ENCODE assay signal across 8 mouse cellular contexts in the genomic region with DNA sequence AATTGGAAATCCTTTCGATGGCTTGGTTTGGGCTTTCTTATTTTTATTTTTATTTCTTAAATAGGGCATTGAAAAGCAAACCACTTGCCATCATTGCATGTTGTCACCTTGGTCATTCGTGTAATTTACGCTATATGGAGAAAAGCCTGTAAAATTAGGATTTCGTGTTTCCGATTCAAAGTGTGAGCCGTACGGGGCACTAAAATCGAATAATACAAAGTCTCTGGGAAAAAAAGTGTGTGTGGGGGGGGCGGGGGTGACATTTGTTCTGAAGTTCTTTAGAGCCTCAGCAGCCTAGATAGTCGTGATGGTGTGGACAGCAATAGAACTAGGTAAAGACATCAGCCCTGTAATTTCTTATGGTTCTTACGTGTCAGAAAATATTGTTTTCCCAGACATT. TPM values are rescaled to one million over a fixed set of nuclear protein-coding genes. Genes with fewer than 3 reads are reported as not detected.
DNase-seq lines count a peak whose midpoint lies in the region; ATAC-seq and TF ChIP-seq lines count a peak whose summit lies in the region.

No protein-coding gene starts in this region.

- no peak for TF ChIP-seq EP300 in heart, postnatal 0 days (IDR thresholded peaks at IDR 0.05; ENCODE audit: low read depth)

- H3K36me3 ChIP-seq in heart, embryonic 10.5 days = 0 out of 2 replicates have a peak, but pooled peaks cover 2% of the 10 kb centered on the region
- peaks cover 2% of the 10 kb centered on the region; the same call in 1 of the 2 replicates for H3K36me3 ChIP-seq in E14TG2a.4 (ENCODE audit: insufficient read depth, low read length)
- no peaks in the 10 kb centered on the region for H3K36me3 ChIP-seq in heart, postnatal 0 days (replicated peaks; ENCODE audit: control insufficient read depth, insufficient read depth, low read length)

- H3K27ac ChIP-seq in heart, embryonic 10.5 days = peak overlapping the region; percentile 99
- H3K27ac ChIP-seq in heart, postnatal 0 days (ENCODE audit: low read depth) = peak overlapping the region; percentile 93

- H3K9ac ChIP-seq in heart, postnatal 0 days (replicated peaks; ENCODE audit: low read depth, low read length) = peak overlapping the region; percentile 90

- intact Hi-C loops in heart, postnatal 25 days (cut with DNase I) = loop anchor here (5.0 to 10.0 kb wide), 4 partner anchors 104 to 462 kb away; a partner anchor contains a TSS

- H3K4me2 ChIP-seq in heart, postnatal 0 days (ENCODE audit: low read depth, low read length) = peak overlapping the region; percentile 93

- no peak for DNase-seq in heart, embryonic 10.5 days (ENCODE audit: low spot score)
- no peak for DNase-seq in heart, postnatal 25 days (ENCODE audit: low spot score)
- DNase-seq in heart, postnatal 0 days (ENCODE audit: low spot score) = no peak
- peak; percentile 9 for DNase-seq in mesoderm, embryonic 11.5 days (ENCODE audit: low read depth, low spot score)
- no peak for DNase-seq in right cerebral cortex, postnatal 14 days
- DNase-seq in layer of hippocampus, adult 9-10 months (ENCODE audit: low spot score) = no peak

- no peaks in the 10 kb centered on the region for H3K9me3 ChIP-seq in heart, embryonic 10.5 days
- peaks cover 3% of the 10 kb centered on the region; the same call in 1 of the 2 replicates for H3K9me3 ChIP-seq in E14TG2a.4 (ENCODE audit: low read length)
- no peaks in the 10 kb centered on the region for H3K9me3 ChIP-seq in heart, postnatal 0 days (replicated peaks; ENCODE audit: control insufficient read depth, low read length)

- TF ChIP-seq CTCF in E14TG2a.4 (conservative IDR thresholded peaks at IDR 0.05; ENCODE audit: low read length) = no peak
- no peak for TF ChIP-seq CTCF in heart, postnatal 0 days (IDR thresholded peaks at IDR 0.05; ENCODE audit: low read depth)

- H3K4me3 ChIP-seq in heart, embryonic 10.5 days = peak overlapping the region; percentile 90
- H3K4me3 ChIP-seq in E14TG2a.4 (replicated peaks; ENCODE audit: low read length) = peak overlapping the region; percentile 87
- peak overlapping the region; percentile 93 for H3K4me3 ChIP-seq in heart, postnatal 0 days (ENCODE audit: low read depth, low read length)

- H3K27me3 ChIP-seq in heart, embryonic 10.5 days (ENCODE audit: insufficient read depth, poor library complexity, severe bottlenecking) = no peaks in the 10 kb centered on the region
- H3K27me3 ChIP-seq in E14TG2a.4 (ENCODE audit: insufficient read depth, low read length) = no peaks in the 10 kb centered on the region
- no peaks in the 10 kb centered on the region for H3K27me3 ChIP-seq in heart, postnatal 0 days (ENCODE audit: control insufficient read depth, insufficient read depth, low read length)

- 63% methylated on average over 11 of the region's 11 CpGs for WGBS in heart, embryonic 10.5 days
- 52% methylated on average over 11 of the region's 11 CpGs for WGBS in heart, postnatal 0 days

- ATAC-seq in heart, postnatal 0 days (ENCODE audit: insufficient read depth, low read depth) = no peak
- no peak for ATAC-seq in granulocyte monocyte progenitor cell, adult 5-6 weeks (replicated peaks; ENCODE audit: poor library complexity, severe bottlenecking)

- peaks cover 15% of the 10 kb centered on the region for H3K4me1 ChIP-seq in heart, embryonic 10.5 days
- peaks cover 3% of the 10 kb centered on the region; the same call in 1 of the 2 replicates for H3K4me1 ChIP-seq in E14TG2a.4 (replicated peaks; ENCODE audit: low read depth, low read length)
- H3K4me1 ChIP-seq in heart, postnatal 0 days (ENCODE audit: control insufficient read depth, insufficient read depth) = no peaks in the 10 kb centered on the region

RNA-seq across cellular contexts. Expression of a gene that starts 1.2 kb away (rescaled TPM):
- 11.1 and 12.5 TPM in 2 replicates for polyA plus RNA-seq in heart, embryonic 10.5 days (2016; fragmentation: Nextera tagmentation; extraction: Ambion mirVana)
- total RNA-seq in heart, postnatal 25 days (2021) = 1 to 10 TPM; 1.6 to 1.7 TPM
- 9.4 and 19.0 TPM in 2 replicates for total RNA-seq in heart, postnatal 0 days (2014; rRNA removed; ENCODE audit: low replicate concordance)
- polyA plus RNA-seq in heart, postnatal 0 days (2015; fragmentation: Nextera tagmentation; extraction: Ambion mirVana) = 9.4 and 10.0 TPM in 2 replicates
- total RNA-seq in granulocyte monocyte progenitor cell, adult 5-6 weeks (2014; fragmentation: Nextera tagmentation) = 2.7 and 5.1 TPM in 2 replicates
- 3.1 and 4.4 TPM in 2 replicates for total RNA-seq in granulocyte monocyte progenitor cell, adult 5-6 weeks (2017)
